Mouse (Mus musculus) kidney, embryonic 15.5 days (tissue): ENCODE data around the gene H2-T22. TPM values are rescaled to one million over a fixed set of nuclear protein-coding genes. Genes with fewer than 3 reads are reported as not detected.
"Not testable (repeated sequence)": the region's sequence is repeated elsewhere in the genome, so short reads cannot be mapped to it uniquely, and the experiment has no call there.

ENCODE experiments used
- ATAC-seq: fragments of 200-750 bp; cut with Nextera tagmentation; replicated peaks from 2 replicates; pipeline ENCODE4 v1.8.0; 2017; ENCODE audit warnings: moderate TSS enrichment; ENCODE audit not compliant: low FRiP score
- H3K27ac ChIP-seq: fragments of 300-500 bp; sonication (generic); 2 replicates; pipeline ENCODE4 v1.5.1; 2015; ENCODE audit warnings: mild to moderate bottlenecking, inconsistent platforms
- H3K27me3 ChIP-seq: fragments of 300-500 bp; sonication (generic); 2 replicates; pipeline ENCODE4 v1.6.1; 2015; ENCODE audit warnings: inconsistent platforms
- H3K36me3 ChIP-seq: fragments of 300-500 bp; sonication (generic); 2 replicates; pipeline ENCODE4 v1.6.1; 2015; ENCODE audit warnings: inconsistent platforms
- H3K4me1 ChIP-seq: fragments of 300-500 bp; sonication (generic); 2 replicates; pipeline ENCODE4 v1.6.1; 2015; ENCODE audit warnings: inconsistent platforms
- H3K4me2 ChIP-seq: fragments of 300-500 bp; sonication (generic); 2 replicates; pipeline ENCODE4 v1.6.1; 2015; ENCODE audit warnings: moderate library complexity, mild to moderate bottlenecking, inconsistent platforms
- H3K4me3 ChIP-seq: fragments of 300-500 bp; sonication (generic); replicated peaks from 2 replicates; pipeline ENCODE4 v1.5.1; 2015; ENCODE audit warnings: mild to moderate bottlenecking, inconsistent platforms
- H3K9ac ChIP-seq: fragments of 300-500 bp; sonication (generic); 2 replicates; pipeline ENCODE4 v1.6.1; 2015; ENCODE audit warnings: mild to moderate bottlenecking, inconsistent platforms
- H3K9me3 ChIP-seq: fragments of 300-500 bp; sonication (generic); replicated peaks from 2 replicates; pipeline ENCODE4 v1.6.1; 2016; ENCODE audit warnings: inconsistent platforms
- WGBS: fragments of 180-500 bp; shearing (Covaris S2); methylation state at CpG from one replicate; pipeline ENCODE4 v1.1.7; 2015; ENCODE audit warnings: mixed read lengths; 5-methylcytosine and 5-hydroxymethylcytosine counted together
- polyA plus RNA-seq: library from polyadenylated mRNA; unstranded; fragments of >200 nt; fragmentation: Nextera tagmentation; extraction: Ambion mirVana; gene quantifications from 2 replicates; pipeline ENCODE4 v1.2.1, GENCODE M21; 2015

The H2-T22 gene
- 13.8 and 14.1 TPM in 2 replicates for polyA plus RNA-seq

GRCm38 (mm10) chr17:36042610-36043169 is at the start of gene H2-T22, which contains the start of gene Gm6034:
H2-T22 (minus strand) TSS chr17:36042747.
Gm6034 (plus strand) TSS chr17:36042961.
- H3K27me3 ChIP-seq, H3K9me3 ChIP-seq, H3K4me1 ChIP-seq, H3K36me3 ChIP-seq: not testable (repeated sequence)
- WGBS: 2% methylated on average over 12 of the region's 12 CpGs
- H3K9ac ChIP-seq: peak within 1 kb of the TSS; percentile 47
- H3K4me3 ChIP-seq: peak within 1 kb of the TSS; percentile 47
- peak; percentile 98 for ATAC-seq
- peak within 1 kb of the TSS; percentile 80 for H3K4me2 ChIP-seq
- 0 out of 2 replicates have a peak within 1 kb of the TSS, but pooled peaks have one; percentile 37 for H3K27ac ChIP-seq

DNA sequence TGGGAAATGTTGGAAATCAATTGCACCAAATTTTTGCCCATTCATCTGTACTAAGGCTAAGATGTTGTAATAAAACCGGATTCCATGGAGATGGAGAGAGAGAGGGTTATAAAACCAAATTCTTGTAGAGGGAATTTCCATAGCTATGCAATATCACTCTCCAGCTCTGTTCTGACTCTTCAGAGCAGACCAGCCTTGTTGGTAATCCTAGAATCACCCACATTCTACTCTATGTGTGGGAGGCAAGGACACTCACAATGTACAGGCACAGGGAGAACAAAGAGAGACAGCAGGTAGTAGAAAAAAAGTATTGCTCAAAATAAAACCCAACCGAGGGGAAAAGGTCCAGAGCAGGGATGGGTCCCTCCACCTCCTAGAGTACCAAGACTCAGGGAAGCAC is 49.4 kb upstream of the H2-T22 start:
- H3K4me1 ChIP-seq, H3K27ac ChIP-seq, H3K36me3 ChIP-seq, ATAC-seq, H3K4me3 ChIP-seq, H3K9me3 ChIP-seq, H3K27me3 ChIP-seq, H3K4me2 ChIP-seq, H3K9ac ChIP-seq: not testable (repeated sequence)
- WGBS: no CpG with 5 or more reads among the region's 2 CpGs

- not testable (repeated sequence) for H3K36me3 ChIP-seq, H3K4me3 ChIP-seq, H3K4me2 ChIP-seq, ATAC-seq, H3K9ac ChIP-seq, H3K9me3 ChIP-seq, H3K27ac ChIP-seq
- WGBS: 71% methylated on average over 1 of the region's 1 CpGs
- Histone ChIP-seq H3K4me1 (peaks cover 12% of the 10 kb centered on the region), H3K27me3 (peaks cover 45% of the 10 kb centered on the region)
Measured at GRCm38 (mm10) chr17:36085976-36086375, 43.4 kb upstream of the H2-T22 start.

GRCm38 (mm10) chr17:36083870-36084451 is 41.4 kb upstream of the H2-T22 start:
- H3K27me3 ChIP-seq: peaks cover 45% of the 10 kb centered on the region
- WGBS: under 1% methylated on average over 40 of the region's 42 CpGs
- ATAC-seq: no peak; the same call in 1 of the 2 replicates

GRCm38 (mm10) chr17:36083266-36083869 is 40.8 kb upstream of the H2-T22 start:
- Histone ChIP-seq H3K36me3 (no peaks in the 10 kb centered on the region), H3K9me3 (no peaks in the 10 kb centered on the region), H3K4me2 (peak overlapping the region; percentile 97), H3K27me3 (peaks cover 45% of the 10 kb centered on the region), H3K4me1 (peaks cover 12% of the 10 kb centered on the region), H3K9ac (peak overlapping the region; percentile 47; the same call in 1 of the 2 replicates), H3K27ac (no peak overlapping the region), H3K4me3 (peak overlapping the region; percentile 52)
- peak; percentile 88 for ATAC-seq
- 1% methylated on average over 46 of the region's 46 CpGs for WGBS

More at GRCm38 (mm10) chr17:36083870-36084451, 41.4 kb upstream of the H2-T22 start:
- H3K4me1 ChIP-seq: peaks cover 12% of the 10 kb centered on the region
- H3K9ac ChIP-seq: peak overlapping the region; percentile 47; the same call in 1 of the 2 replicates
- no peaks in the 10 kb centered on the region for H3K36me3 ChIP-seq
- no peaks in the 10 kb centered on the region for H3K9me3 ChIP-seq
- peak overlapping the region; percentile 52 for H3K4me3 ChIP-seq
- H3K27ac ChIP-seq: no peak overlapping the region
- peak overlapping the region; percentile 97 for H3K4me2 ChIP-seq

DNA sequence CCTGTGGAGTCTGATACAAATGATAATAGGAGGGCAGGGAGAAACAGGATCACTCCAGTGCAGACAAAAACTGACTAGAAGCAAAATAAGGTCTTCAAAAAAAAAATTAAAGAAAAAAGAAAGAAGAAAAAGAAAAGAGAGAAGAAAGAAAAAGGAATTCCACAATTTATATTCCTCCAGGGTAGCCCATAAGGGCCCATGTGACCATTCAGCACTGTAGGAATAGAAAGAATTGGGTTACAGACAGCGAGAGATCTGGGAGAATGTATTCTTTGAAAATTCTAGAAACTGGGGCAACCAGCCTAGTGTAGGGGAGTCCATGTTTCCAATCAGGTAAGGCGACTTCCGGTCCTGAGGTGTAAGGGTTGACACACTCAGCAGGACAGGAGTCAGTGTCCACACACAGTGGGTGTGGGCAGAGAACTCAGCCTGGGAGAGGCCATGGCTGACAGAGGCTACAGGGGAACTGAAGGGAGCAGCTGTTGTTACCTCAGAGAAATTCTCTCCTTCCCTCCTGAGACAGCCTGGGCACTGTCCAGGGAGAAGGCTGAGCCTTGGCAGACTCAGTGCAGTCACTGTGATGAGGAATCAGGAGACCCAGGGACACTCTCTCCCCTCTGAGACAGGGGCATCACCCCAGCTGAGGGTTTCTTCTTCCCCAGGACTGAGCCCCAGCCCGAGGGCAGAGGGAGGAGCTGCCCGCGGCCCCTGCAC is 40.1 kb upstream of the H2-T22 start:
- H3K4me3 ChIP-seq: peak overlapping the region; percentile 52
- H3K9me3 ChIP-seq, H3K27ac ChIP-seq, H3K9ac ChIP-seq, H3K36me3 ChIP-seq: not testable (repeated sequence)
- peaks cover 45% of the 10 kb centered on the region for H3K27me3 ChIP-seq
- 33% methylated on average over 6 of the region's 6 CpGs for WGBS
- H3K4me2 ChIP-seq: peak overlapping the region; percentile 97
- peaks cover 12% of the 10 kb centered on the region for H3K4me1 ChIP-seq
- peak; percentile 14; the same call in 1 of the 2 replicates for ATAC-seq

GRCm38 (mm10) chr17:36081901-36082300 is 39.4 kb upstream of the H2-T22 start:
- peaks cover 12% of the 10 kb centered on the region for H3K4me1 ChIP-seq
- H3K36me3 ChIP-seq, H3K9me3 ChIP-seq, H3K9ac ChIP-seq, H3K4me3 ChIP-seq, H3K27ac ChIP-seq, ATAC-seq, H3K4me2 ChIP-seq: not testable (repeated sequence)
- H3K27me3 ChIP-seq: peaks cover 45% of the 10 kb centered on the region

DNA sequence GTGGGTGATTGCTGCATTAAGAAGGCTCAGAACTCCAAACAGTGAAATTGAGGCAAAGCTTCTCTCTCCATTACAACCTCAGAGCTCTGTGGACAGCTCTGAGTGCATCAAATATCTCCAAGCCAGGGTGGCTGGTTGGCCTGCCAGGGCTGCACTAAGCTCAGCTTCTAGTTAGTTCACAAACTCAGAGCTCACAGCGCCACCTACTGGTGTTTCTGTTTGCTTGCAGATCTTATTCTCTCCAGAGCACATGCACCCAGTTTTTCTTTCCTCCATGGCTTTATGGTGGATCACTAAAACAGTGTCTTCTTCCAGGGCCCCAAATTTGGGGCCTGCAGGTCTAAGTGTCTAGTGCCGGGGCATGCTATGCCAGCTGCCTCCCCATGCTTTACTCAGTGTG is 18.3 kb upstream of the H2-T22 start:
- no peak overlapping the region for H3K27ac ChIP-seq
- H3K4me3 ChIP-seq: no peak overlapping the region
- no peaks in the 10 kb centered on the region for H3K36me3 ChIP-seq
- no peak overlapping the region for H3K4me2 ChIP-seq
- no peak overlapping the region for H3K9ac ChIP-seq
- 32% methylated on average over 2 of the region's 2 CpGs for WGBS
- H3K27me3 ChIP-seq: no peaks in the 10 kb centered on the region
- H3K9me3 ChIP-seq: no peaks in the 10 kb centered on the region
- no peak for ATAC-seq
- no peaks in the 10 kb centered on the region for H3K4me1 ChIP-seq

DNA sequence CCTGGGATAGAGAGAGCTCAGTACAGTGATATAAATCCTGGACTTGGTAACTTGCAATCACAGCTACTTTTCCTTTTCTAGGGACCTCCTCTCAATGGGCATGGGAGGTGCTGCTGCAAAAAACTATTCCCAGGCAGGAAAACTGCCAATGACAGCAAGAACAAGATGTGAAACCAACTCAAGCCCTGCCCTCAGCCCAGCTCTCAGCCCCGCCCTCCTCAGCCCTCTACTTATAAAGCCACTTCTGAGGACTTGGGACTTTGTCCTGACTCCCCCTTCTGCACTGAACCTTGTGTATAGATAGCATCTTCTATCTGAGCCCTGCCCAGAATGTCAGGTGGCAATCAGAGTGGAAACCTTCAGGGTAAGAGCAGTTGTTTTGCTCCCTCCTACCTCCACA is 15.8 kb upstream of the H2-T22 start, which contains the start of gene Gm11127:
Gene Gm11127, minus strand, starts transcription at position 10 of the 400 bp plus-strand sequence.
- not testable (repeated sequence) for H3K9ac ChIP-seq, ATAC-seq, H3K27ac ChIP-seq, H3K4me3 ChIP-seq, H3K9me3 ChIP-seq, H3K4me1 ChIP-seq, H3K27me3 ChIP-seq, H3K4me2 ChIP-seq, H3K36me3 ChIP-seq
- WGBS: 80% methylated on average over 1 of the region's 1 CpGs

- not testable (repeated sequence) for H3K4me2 ChIP-seq, H3K27ac ChIP-seq, ATAC-seq, H3K9me3 ChIP-seq, H3K4me3 ChIP-seq, H3K27me3 ChIP-seq, H3K36me3 ChIP-seq, H3K4me1 ChIP-seq, H3K9ac ChIP-seq
- WGBS: 85% methylated on average over 25 of the region's 25 CpGs
Measured at GRCm38 (mm10) chr17:36057927-36058326, 15.4 kb upstream of the H2-T22 start.

- WGBS: 84% methylated on average over 3 of the region's 3 CpGs
- Histone ChIP-seq H3K9me3 (no peaks in the 10 kb centered on the region), H3K36me3 (no peaks in the 10 kb centered on the region), H3K4me3 (peak overlapping the region; percentile 47), H3K9ac (0 out of 2 replicates have a peak overlapping the region, but pooled peaks have one; percentile 29), H3K4me1 (peaks cover 6% of the 10 kb centered on the region), H3K4me2 (peak overlapping the region; percentile 80), H3K27me3 (no peaks in the 10 kb centered on the region), H3K27ac (no peak overlapping the region)
- no peak for ATAC-seq
Measured at GRCm38 (mm10) chr17:36043286-36043685, 739 bp upstream of the H2-T22 start.

- peak; percentile 77 for ATAC-seq
- H3K36me3 ChIP-seq, H3K9me3 ChIP-seq, H3K27ac ChIP-seq, H3K4me1 ChIP-seq, H3K27me3 ChIP-seq: not testable (repeated sequence)
- Histone ChIP-seq H3K4me2 (peak overlapping the region; percentile 80), H3K9ac (peak overlapping the region; percentile 47), H3K4me3 (peak overlapping the region; percentile 47)
- under 1% methylated on average over 19 of the region's 19 CpGs for WGBS
Measured at GRCm38 (mm10) chr17:36042055-36042454, 492 bp downstream of the H2-T22 start.
